Mouse (Mus musculus): Measurements from ENCODE around the gene Kcnh2. TPM values are rescaled to one million over a fixed set of nuclear protein-coding genes. Genes with fewer than 3 reads are reported as not detected.

The Kcnh2 gene
- total RNA-seq, 1 experiment from 2014 or later: 0.12 TPM

GRCm38 (mm10) chr5:24350531-24351250 lies 713 bp downstream of the Kcnh2 start:
- no peak for ATAC-seq (ENCODE audit: extremely low read depth, insufficient number of reproducible peaks, low FRiP score, poor library complexity, severe bottlenecking)

GRCm38 (mm10) chr5:24350073-24350472 lies 1.3 kb downstream of the Kcnh2 start:
- no peak for ATAC-seq (ENCODE audit: extremely low read depth, insufficient number of reproducible peaks, low FRiP score, poor library complexity, severe bottlenecking)

- ATAC-seq (ENCODE audit: extremely low read depth, insufficient number of reproducible peaks, low FRiP score, poor library complexity, severe bottlenecking): no peak
Measured at GRCm38 (mm10) chr5:24348546-24348945, 2.9 kb downstream of the Kcnh2 start.

- ATAC-seq (ENCODE audit: extremely low read depth, insufficient number of reproducible peaks, low FRiP score, poor library complexity, severe bottlenecking): peak; percentile 27
Measured at GRCm38 (mm10) chr5:24348128-24348527, 3.3 kb downstream of the Kcnh2 start.

- ATAC-seq (ENCODE audit: extremely low read depth, insufficient number of reproducible peaks, low FRiP score, poor library complexity, severe bottlenecking): no peak
Measured at GRCm38 (mm10) chr5:24347186-24347875, 4.1 kb downstream of the Kcnh2 start.

- no peak for ATAC-seq (ENCODE audit: extremely low read depth, insufficient number of reproducible peaks, low FRiP score, poor library complexity, severe bottlenecking)
Measured at GRCm38 (mm10) chr5:24346313-24346712, 5.1 kb downstream of the Kcnh2 start.

GRCm38 (mm10) chr5:24344477-24345051 lies 6.8 kb downstream of the Kcnh2 start:
- ATAC-seq (ENCODE audit: extremely low read depth, insufficient number of reproducible peaks, low FRiP score, poor library complexity, severe bottlenecking): 0 out of 2 replicates have a peak, but pooled peaks have one; percentile 14

- ATAC-seq (ENCODE audit: extremely low read depth, insufficient number of reproducible peaks, low FRiP score, poor library complexity, severe bottlenecking): no peak
Measured at GRCm38 (mm10) chr5:24343977-24344436, 7.4 kb downstream of the Kcnh2 start.

GRCm38 (mm10) chr5:24343379-24343778 lies 8.0 kb downstream of the Kcnh2 start:
- no peak for ATAC-seq (ENCODE audit: extremely low read depth, insufficient number of reproducible peaks, low FRiP score, poor library complexity, severe bottlenecking)

GRCm38 (mm10) chr5:24342966-24343365 lies 8.4 kb downstream of the Kcnh2 start:
- ATAC-seq (ENCODE audit: extremely low read depth, insufficient number of reproducible peaks, low FRiP score, poor library complexity, severe bottlenecking): no peak

GRCm38 (mm10) chr5:24342205-24342963 lies 9.0 kb downstream of the Kcnh2 start:
- no peak for ATAC-seq (ENCODE audit: extremely low read depth, insufficient number of reproducible peaks, low FRiP score, poor library complexity, severe bottlenecking)

GRCm38 (mm10) chr5:24337821-24338220 lies 13.6 kb downstream of the Kcnh2 start:
- ATAC-seq (ENCODE audit: extremely low read depth, insufficient number of reproducible peaks, low FRiP score, poor library complexity, severe bottlenecking): no peak

- no peak for ATAC-seq (ENCODE audit: extremely low read depth, insufficient number of reproducible peaks, low FRiP score, poor library complexity, severe bottlenecking)
Measured at GRCm38 (mm10) chr5:24337366-24337765, 14.0 kb downstream of the Kcnh2 start.

GRCm38 (mm10) chr5:24335888-24336511 lies 15.4 kb downstream of the Kcnh2 start:
- ATAC-seq (ENCODE audit: extremely low read depth, insufficient number of reproducible peaks, low FRiP score, poor library complexity, severe bottlenecking): no peak

- ATAC-seq (ENCODE audit: extremely low read depth, insufficient number of reproducible peaks, low FRiP score, poor library complexity, severe bottlenecking): no peak
Measured at GRCm38 (mm10) chr5:24334749-24335148, 16.7 kb downstream of the Kcnh2 start.

GRCm38 (mm10) chr5:24332401-24332800 lies 19.0 kb downstream of the Kcnh2 start:
- ATAC-seq (ENCODE audit: extremely low read depth, insufficient number of reproducible peaks, low FRiP score, poor library complexity, severe bottlenecking): no peak

- ATAC-seq (ENCODE audit: extremely low read depth, insufficient number of reproducible peaks, low FRiP score, poor library complexity, severe bottlenecking): no peak
Measured at GRCm38 (mm10) chr5:24329965-24330298, 21.5 kb downstream of the Kcnh2 start.

- no peak for ATAC-seq (ENCODE audit: extremely low read depth, insufficient number of reproducible peaks, low FRiP score, poor library complexity, severe bottlenecking)
Measured at GRCm38 (mm10) chr5:24329212-24329964, 22.0 kb downstream of the Kcnh2 start.
